Mouse (Mus musculus): ENCODE data around the gene Wnt3a. TPM values are rescaled to one million over a fixed set of nuclear protein-coding genes. Genes with fewer than 3 reads are reported as not detected.

Gene Wnt3a
- not detected in 2 replicates for total RNA-seq (2017)

DNA sequence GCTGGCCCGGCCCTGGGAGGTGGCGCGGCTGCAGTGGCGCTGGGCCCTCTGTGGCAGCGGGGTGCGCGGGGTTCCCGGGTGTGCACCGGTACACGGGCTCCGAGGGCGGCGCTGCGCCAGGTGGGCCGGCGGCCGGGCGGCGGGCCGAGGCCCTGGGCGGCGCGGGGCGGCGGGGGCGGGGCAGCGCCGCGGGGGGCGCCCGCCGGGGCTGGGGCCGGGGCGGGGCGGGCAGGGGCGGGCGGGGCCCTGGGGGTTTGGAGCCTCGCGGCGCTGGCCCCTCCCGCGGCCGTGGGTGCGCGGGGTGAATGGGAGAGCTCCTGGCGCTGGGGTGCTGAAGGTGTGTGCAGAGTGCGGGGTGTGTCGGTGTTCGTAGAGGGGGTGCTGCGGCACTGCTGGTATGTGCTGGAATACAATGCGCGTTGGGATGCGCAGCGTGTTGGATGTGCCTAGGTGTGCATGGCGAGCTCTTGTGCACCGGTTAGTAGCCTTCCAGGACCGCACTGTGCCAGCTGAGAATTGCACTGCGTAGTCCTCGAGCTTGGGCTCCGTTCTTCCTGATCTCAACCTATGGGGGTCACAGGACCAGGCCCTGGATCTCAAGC lies at the start of gene Wnt3a:
TSS of gene Wnt3a (minus strand) at position 51 of the 602 bp plus-strand sequence.
- no peak for ATAC-seq (replicated peaks in 1 of 2; ENCODE audit: insufficient read depth in 1 of 2, low FRiP score in 2 of 2, low TSS enrichment in 1 of 2, low read depth in 1 of 2, poor library complexity in 2 of 2, severe bottlenecking in 2 of 2)

DNA sequence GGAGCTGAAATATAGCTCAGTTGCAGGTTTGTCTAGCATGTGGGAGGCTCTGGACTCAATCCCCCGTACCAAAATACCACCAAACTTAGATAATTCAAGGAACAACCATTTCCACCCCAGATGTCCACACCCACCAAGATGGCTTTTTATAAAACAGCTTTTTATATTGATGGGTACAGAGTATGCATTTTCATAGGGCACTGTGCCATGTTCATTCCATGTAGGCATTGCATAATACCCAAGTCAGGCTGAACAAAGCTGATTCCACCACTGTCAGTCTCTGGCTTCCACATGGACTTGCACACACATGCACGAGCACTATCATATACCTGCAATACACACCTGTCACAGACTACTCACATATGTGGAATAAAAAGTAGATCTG lies 48.2 kb upstream of the Wnt3a start:
- ATAC-seq (replicated peaks in 1 of 2; ENCODE audit: insufficient read depth in 1 of 2, low FRiP score in 2 of 2, low TSS enrichment in 1 of 2, low read depth in 1 of 2, poor library complexity in 2 of 2, severe bottlenecking in 2 of 2): no peak

DNA sequence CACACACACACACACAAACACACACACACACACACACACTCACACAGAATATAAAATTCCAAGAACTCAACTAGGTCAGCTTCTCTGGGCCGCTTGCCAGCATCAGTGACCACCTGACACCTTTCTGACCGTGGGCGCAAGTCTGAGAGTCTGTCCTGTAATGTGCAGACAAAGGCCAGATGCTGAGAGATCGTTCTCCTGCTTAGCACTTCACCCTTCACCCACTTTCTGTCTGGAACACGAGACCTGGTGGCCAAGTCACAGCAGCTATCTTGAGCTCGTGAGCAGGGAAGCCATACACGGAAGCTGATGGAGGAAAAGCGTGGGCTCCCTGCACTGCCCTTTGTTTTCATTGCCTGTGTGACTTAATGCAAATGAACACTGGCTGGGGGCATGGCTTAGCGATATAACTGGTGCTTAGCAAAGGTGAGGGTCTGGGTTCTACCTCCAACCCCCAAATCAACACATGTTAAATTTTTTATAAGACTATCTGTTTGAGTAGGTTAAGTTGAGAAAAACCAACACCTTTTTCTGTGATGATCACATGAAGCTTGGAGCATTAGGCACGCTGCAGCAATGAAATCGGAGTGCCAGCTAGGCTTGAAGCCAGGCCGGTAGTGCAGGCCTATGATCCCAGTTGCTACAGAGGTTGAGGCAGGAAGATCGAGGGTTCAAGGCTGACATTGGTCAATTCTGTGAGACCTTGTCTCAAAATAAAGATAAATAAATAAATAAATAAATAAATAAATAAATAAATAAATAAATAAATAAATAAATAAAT lies 47.6 kb upstream of the Wnt3a start:
- no peak for ATAC-seq (replicated peaks in 1 of 2; ENCODE audit: insufficient read depth in 1 of 2, low FRiP score in 2 of 2, low TSS enrichment in 1 of 2, low read depth in 1 of 2, poor library complexity in 2 of 2, severe bottlenecking in 2 of 2)

GRCm38 (mm10) chr11:59336381-59336780 lies 45.8 kb upstream of the Wnt3a start:
- ATAC-seq (replicated peaks in 1 of 2; ENCODE audit: insufficient read depth in 1 of 2, low FRiP score in 2 of 2, low TSS enrichment in 1 of 2, low read depth in 1 of 2, poor library complexity in 2 of 2, severe bottlenecking in 2 of 2): no peak

GRCm38 (mm10) chr11:59335942-59336341 lies 45.4 kb upstream of the Wnt3a start:
- no peak for ATAC-seq (replicated peaks in 1 of 2; ENCODE audit: insufficient read depth in 1 of 2, low FRiP score in 2 of 2, low TSS enrichment in 1 of 2, low read depth in 1 of 2, poor library complexity in 2 of 2, severe bottlenecking in 2 of 2)

DNA sequence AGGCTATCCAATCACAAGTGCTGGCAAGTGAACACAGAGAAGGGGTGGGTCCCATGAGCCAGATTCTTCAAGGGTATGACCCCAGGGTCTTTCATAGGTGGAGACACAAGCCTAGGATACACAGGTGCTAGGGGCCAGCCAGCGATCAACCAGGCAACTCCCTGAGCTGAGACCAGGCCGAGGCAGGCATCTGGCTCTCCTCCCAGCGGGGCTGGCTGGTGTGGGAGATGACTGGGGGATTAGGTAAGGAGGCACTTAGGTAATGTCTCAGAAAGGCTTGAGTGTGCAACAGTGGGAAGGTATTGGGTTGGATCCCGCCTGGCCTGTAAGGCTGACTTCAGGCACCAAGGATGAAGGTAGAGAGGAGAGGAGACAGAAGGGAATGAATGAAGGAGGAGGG lies 44.6 kb upstream of the Wnt3a start:
- ATAC-seq (replicated peaks in 1 of 2; ENCODE audit: insufficient read depth in 1 of 2, low FRiP score in 2 of 2, low TSS enrichment in 1 of 2, low read depth in 1 of 2, poor library complexity in 2 of 2, severe bottlenecking in 2 of 2): no peak

- no peak for ATAC-seq (replicated peaks in 1 of 2; ENCODE audit: insufficient read depth in 1 of 2, low FRiP score in 2 of 2, low TSS enrichment in 1 of 2, low read depth in 1 of 2, poor library complexity in 2 of 2, severe bottlenecking in 2 of 2)
Measured at GRCm38 (mm10) chr11:59332938-59333337, 42.4 kb upstream of the Wnt3a start.

- ATAC-seq (replicated peaks in 1 of 2; ENCODE audit: insufficient read depth in 1 of 2, low FRiP score in 2 of 2, low TSS enrichment in 1 of 2, low read depth in 1 of 2, poor library complexity in 2 of 2, severe bottlenecking in 2 of 2): no peak
Measured at GRCm38 (mm10) chr11:59331167-59331869, 40.8 kb upstream of the Wnt3a start.

- peak; percentile 65 to 76 for ATAC-seq (replicated peaks in 1 of 2; ENCODE audit: insufficient read depth in 1 of 2, low FRiP score in 2 of 2, low TSS enrichment in 1 of 2, low read depth in 1 of 2, poor library complexity in 2 of 2, severe bottlenecking in 2 of 2)
Measured at GRCm38 (mm10) chr11:59330560-59330959, 40.0 kb upstream of the Wnt3a start.

GRCm38 (mm10) chr11:59329616-59330015 lies 39.1 kb upstream of the Wnt3a start:
- ATAC-seq (replicated peaks in 1 of 2; ENCODE audit: insufficient read depth in 1 of 2, low FRiP score in 2 of 2, low TSS enrichment in 1 of 2, low read depth in 1 of 2, poor library complexity in 2 of 2, severe bottlenecking in 2 of 2): no peak

DNA sequence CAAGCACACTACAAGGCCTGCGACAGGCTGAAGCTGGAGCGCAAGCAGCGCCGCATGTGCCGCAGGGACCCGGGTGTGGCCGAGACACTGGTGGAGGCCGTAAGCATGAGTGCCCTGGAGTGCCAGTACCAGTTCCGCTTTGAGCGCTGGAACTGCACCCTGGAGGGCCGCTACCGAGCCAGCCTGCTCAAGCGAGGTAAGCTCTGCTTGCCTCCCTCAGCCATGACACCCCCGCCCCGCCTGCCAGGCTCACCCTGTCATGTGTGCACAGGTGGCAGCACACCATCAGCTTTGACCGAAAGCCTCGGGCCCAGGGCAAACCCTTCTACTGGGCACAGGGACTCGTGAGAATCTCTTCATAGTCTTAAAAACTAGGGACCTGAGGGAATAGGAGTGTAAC lies 37.1 kb upstream of the Wnt3a start:
- no peak for ATAC-seq (replicated peaks in 1 of 2; ENCODE audit: insufficient read depth in 1 of 2, low FRiP score in 2 of 2, low TSS enrichment in 1 of 2, low read depth in 1 of 2, poor library complexity in 2 of 2, severe bottlenecking in 2 of 2)

DNA sequence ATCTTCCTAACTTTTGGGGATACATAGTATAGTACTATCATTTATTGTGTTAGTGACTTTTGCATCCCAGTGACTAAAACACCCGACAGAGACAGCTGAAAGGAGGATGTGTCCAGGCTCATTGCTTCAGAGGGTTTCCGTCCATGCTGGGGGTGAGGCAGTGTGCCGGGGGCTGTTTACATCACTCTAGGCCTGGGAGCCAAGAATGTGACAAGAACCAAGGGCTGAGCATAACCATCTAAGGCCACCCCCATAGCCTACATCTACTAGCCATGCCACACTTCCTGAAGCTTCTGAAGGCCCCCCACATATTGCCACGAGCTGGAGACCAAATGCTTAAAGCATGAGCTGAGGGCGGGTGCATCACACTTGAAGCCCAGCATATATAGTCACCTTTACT lies 34.2 kb upstream of the Wnt3a start:
- no peak for ATAC-seq (replicated peaks in 1 of 2; ENCODE audit: insufficient read depth in 1 of 2, low FRiP score in 2 of 2, low TSS enrichment in 1 of 2, low read depth in 1 of 2, poor library complexity in 2 of 2, severe bottlenecking in 2 of 2)

GRCm38 (mm10) chr11:59322988-59323387 lies 32.4 kb upstream of the Wnt3a start:
- no peak for ATAC-seq (replicated peaks in 1 of 2; ENCODE audit: insufficient read depth in 1 of 2, low FRiP score in 2 of 2, low TSS enrichment in 1 of 2, low read depth in 1 of 2, poor library complexity in 2 of 2, severe bottlenecking in 2 of 2)

GRCm38 (mm10) chr11:59316517-59316916 lies 26.0 kb upstream of the Wnt3a start:
- no peak for ATAC-seq (replicated peaks in 1 of 2; ENCODE audit: insufficient read depth in 1 of 2, low FRiP score in 2 of 2, low TSS enrichment in 1 of 2, low read depth in 1 of 2, poor library complexity in 2 of 2, severe bottlenecking in 2 of 2)

DNA sequence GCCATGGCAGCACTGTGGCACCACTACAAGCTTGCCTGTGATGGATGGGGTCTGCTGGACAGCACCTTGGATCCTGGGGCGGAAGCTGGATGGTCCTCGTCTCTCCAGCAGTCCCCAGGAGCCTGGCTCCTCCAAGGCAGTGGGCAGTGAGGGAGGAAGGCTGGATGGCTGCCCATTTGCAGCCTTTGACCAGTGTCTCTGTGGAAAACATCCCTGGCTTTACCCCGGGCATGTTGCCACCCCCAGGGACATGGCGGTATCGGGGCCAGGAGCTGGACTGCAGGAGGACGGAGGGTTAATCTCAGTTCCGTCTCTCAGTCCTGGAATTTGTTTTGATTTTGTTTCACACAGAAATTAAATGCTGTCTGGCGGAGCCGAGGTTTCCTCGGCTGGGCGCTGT lies 23.4 kb upstream of the Wnt3a start:
- ATAC-seq (replicated peaks in 1 of 2; ENCODE audit: insufficient read depth in 1 of 2, low FRiP score in 2 of 2, low TSS enrichment in 1 of 2, low read depth in 1 of 2, poor library complexity in 2 of 2, severe bottlenecking in 2 of 2): no peak

GRCm38 (mm10) chr11:59313029-59313811 lies 22.7 kb upstream of the Wnt3a start:
- ATAC-seq (replicated peaks in 1 of 2; ENCODE audit: insufficient read depth in 1 of 2, low FRiP score in 2 of 2, low TSS enrichment in 1 of 2, low read depth in 1 of 2, poor library complexity in 2 of 2, severe bottlenecking in 2 of 2): peak; percentile 77 to 88

- no peak for ATAC-seq (replicated peaks in 1 of 2; ENCODE audit: insufficient read depth in 1 of 2, low FRiP score in 2 of 2, low TSS enrichment in 1 of 2, low read depth in 1 of 2, poor library complexity in 2 of 2, severe bottlenecking in 2 of 2)
Measured at GRCm38 (mm10) chr11:59312501-59312900, 21.9 kb upstream of the Wnt3a start.

- ATAC-seq (replicated peaks in 1 of 2; ENCODE audit: insufficient read depth in 1 of 2, low FRiP score in 2 of 2, low TSS enrichment in 1 of 2, low read depth in 1 of 2, poor library complexity in 2 of 2, severe bottlenecking in 2 of 2): no peak
Measured at GRCm38 (mm10) chr11:59312060-59312459, 21.5 kb upstream of the Wnt3a start.
